Mouse (Mus musculus) liver, embryonic 12.5 days (tissue): ENCODE data around the gene Fat1. TPM values are rescaled to one million over a fixed set of nuclear protein-coding genes. Genes with fewer than 3 reads are reported as not detected.

ENCODE experiments used
- ATAC-seq: fragments of 200-750 bp; cut with Nextera tagmentation; 2 replicates; pipeline ENCODE4 v1.8.0; 2017; ENCODE audit warnings: moderate number of reproducible peaks, mild to moderate bottlenecking, moderate library complexity
- H3K27ac ChIP-seq: fragments of 300-500 bp; sonication (generic); 2 replicates; pipeline ENCODE4 v1.5.1; 2016; ENCODE audit warnings: mild to moderate bottlenecking
- H3K27me3 ChIP-seq: fragments of 300-500 bp; sonication (generic); replicated peaks from 2 replicates; pipeline ENCODE4 v1.6.1; 2016; ENCODE audit warnings: mild to moderate bottlenecking, moderate library complexity
- H3K36me3 ChIP-seq: fragments of 300-500 bp; sonication (generic); 2 replicates; pipeline ENCODE4 v1.6.1; 2016; ENCODE audit warnings: mild to moderate bottlenecking, moderate library complexity
- H3K4me1 ChIP-seq: fragments of 300-500 bp; sonication (generic); 2 replicates; pipeline ENCODE4 v1.6.1; 2016
- H3K4me2 ChIP-seq: fragments of 300-500 bp; sonication (generic); 2 replicates; pipeline ENCODE4 v1.6.1; 2016; ENCODE audit warnings: mild to moderate bottlenecking, moderate library complexity
- H3K4me3 ChIP-seq: fragments of 300-500 bp; sonication (generic); 2 replicates; pipeline ENCODE4 v1.5.1; 2016; ENCODE audit warnings: mild to moderate bottlenecking, moderate library complexity
- H3K9ac ChIP-seq: fragments of 300-500 bp; sonication (generic); 2 replicates; pipeline ENCODE4 v1.6.1; 2016; ENCODE audit warnings: mild to moderate bottlenecking, moderate library complexity
- H3K9me3 ChIP-seq: fragments of 300-500 bp; sonication (generic); replicated peaks from 2 replicates; pipeline ENCODE4 v1.6.1; 2016; ENCODE audit warnings: mild to moderate bottlenecking, moderate library complexity
- WGBS: fragments of 180-500 bp; shearing (Covaris S2); methylation state at CpG from one replicate; pipeline ENCODE4 v1.1.7; 2016; ENCODE audit not compliant: insufficient replicate concordance; 5-methylcytosine and 5-hydroxymethylcytosine counted together
- polyA plus RNA-seq: library from polyadenylated mRNA; unstranded; fragments of >200 nt; fragmentation: Nextera tagmentation; extraction: Ambion mirVana; gene quantifications from 2 replicates; pipeline ENCODE4 v1.2.1, GENCODE M21; 2016

Fat1 gene
- polyA plus RNA-seq, 1 experiment from 2014 or later: 1.8 TPM

- Histone ChIP-seq H3K9me3 (no peaks in the 10 kb centered on the region), H3K9ac (no peak overlapping the region), H3K4me1 (no peaks in the 10 kb centered on the region), H3K27ac (no peak overlapping the region), H3K4me2 (no peak overlapping the region), H3K27me3 (peaks cover 8% of the 10 kb centered on the region; the same call in 1 of the 2 replicates), H3K4me3 (no peak overlapping the region), H3K36me3 (no peaks in the 10 kb centered on the region)
- no peak for ATAC-seq
- WGBS: 72% methylated on average over 8 of the region's 8 CpGs
Measured at GRCm38 (mm10) chr8:44967521-44968039, 32.3 kb downstream of the Fat1 start.

GRCm38 (mm10) chr8:44970093-44970492 is 34.8 kb downstream of the Fat1 start:
- 49% methylated on average over 12 of the region's 12 CpGs for WGBS
- H3K27me3 ChIP-seq: peaks cover 8% of the 10 kb centered on the region; the same call in 1 of the 2 replicates

GRCm38 (mm10) chr8:44971346-44971745 is 36.1 kb downstream of the Fat1 start:
- H3K27ac ChIP-seq: no peak overlapping the region
- no peaks in the 10 kb centered on the region for H3K9me3 ChIP-seq
- WGBS: 37% methylated on average over 6 of the region's 6 CpGs
- H3K4me3 ChIP-seq: no peak overlapping the region
- H3K27me3 ChIP-seq: peaks cover 8% of the 10 kb centered on the region; the same call in 1 of the 2 replicates
- H3K9ac ChIP-seq: no peak overlapping the region
- no peak overlapping the region for H3K4me2 ChIP-seq
- H3K4me1 ChIP-seq: 0 out of 2 replicates have a peak, but pooled peaks cover 6% of the 10 kb centered on the region
- no peaks in the 10 kb centered on the region for H3K36me3 ChIP-seq
- ATAC-seq: no peak

More at GRCm38 (mm10) chr8:44970093-44970492, 34.8 kb downstream of the Fat1 start:
- H3K36me3 ChIP-seq: no peaks in the 10 kb centered on the region
- H3K9ac ChIP-seq: no peak overlapping the region
- no peaks in the 10 kb centered on the region for H3K9me3 ChIP-seq
- no peak for ATAC-seq
- 0 out of 2 replicates have a peak, but pooled peaks cover 6% of the 10 kb centered on the region for H3K4me1 ChIP-seq
- no peak overlapping the region for H3K4me2 ChIP-seq
- H3K4me3 ChIP-seq: no peak overlapping the region
- H3K27ac ChIP-seq: no peak overlapping the region

- H3K4me2 ChIP-seq: no peak overlapping the region
- H3K36me3 ChIP-seq: no peaks in the 10 kb centered on the region
- H3K4me1 ChIP-seq: 0 out of 2 replicates have a peak, but pooled peaks cover 6% of the 10 kb centered on the region
- peaks cover 8% of the 10 kb centered on the region; the same call in 1 of the 2 replicates for H3K27me3 ChIP-seq
- ATAC-seq: no peak
- 42% methylated on average over 5 of the region's 5 CpGs for WGBS
- H3K4me3 ChIP-seq: no peak overlapping the region
- H3K9me3 ChIP-seq: no peaks in the 10 kb centered on the region
- H3K27ac ChIP-seq: no peak overlapping the region
- no peak overlapping the region for H3K9ac ChIP-seq
Measured at GRCm38 (mm10) chr8:44971964-44972363, 36.7 kb downstream of the Fat1 start.

- Histone ChIP-seq H3K9ac (no peak overlapping the region), H3K4me3 (no peak overlapping the region), H3K4me1 (0 out of 2 replicates have a peak, but pooled peaks cover 6% of the 10 kb centered on the region), H3K4me2 (no peak overlapping the region), H3K9me3 (no peaks in the 10 kb centered on the region), H3K27me3 (peaks cover 6% of the 10 kb centered on the region; the same call in 1 of the 2 replicates), H3K27ac (no peak overlapping the region), H3K36me3 (no peaks in the 10 kb centered on the region)
- ATAC-seq: no peak
- 49% methylated on average over 9 of the region's 9 CpGs for WGBS
Measured at GRCm38 (mm10) chr8:44975113-44975512, 39.9 kb downstream of the Fat1 start.

- H3K4me2 ChIP-seq: no peak overlapping the region
- WGBS: 70% methylated on average over 4 of the region's 4 CpGs
- no peak overlapping the region for H3K4me3 ChIP-seq
- no peak for ATAC-seq
- no peaks in the 10 kb centered on the region for H3K9me3 ChIP-seq
- H3K27me3 ChIP-seq: peaks cover 4% of the 10 kb centered on the region; the same call in 1 of the 2 replicates
- no peak overlapping the region for H3K9ac ChIP-seq
- no peaks in the 10 kb centered on the region for H3K36me3 ChIP-seq
- 0 out of 2 replicates have a peak, but pooled peaks cover 6% of the 10 kb centered on the region for H3K4me1 ChIP-seq
- no peak overlapping the region for H3K27ac ChIP-seq
Measured at GRCm38 (mm10) chr8:44975654-44976053, 40.4 kb downstream of the Fat1 start.

GRCm38 (mm10) chr8:44978622-44979021 is 43.4 kb downstream of the Fat1 start:
- Histone ChIP-seq H3K36me3 (no peaks in the 10 kb centered on the region), H3K4me3 (no peak overlapping the region), H3K9me3 (no peaks in the 10 kb centered on the region), H3K27me3 (no peaks in the 10 kb centered on the region), H3K27ac (no peak overlapping the region), H3K4me1 (0 out of 2 replicates have a peak, but pooled peaks cover 6% of the 10 kb centered on the region), H3K9ac (no peak overlapping the region), H3K4me2 (no peak overlapping the region)
- ATAC-seq: no peak
- WGBS: 73% methylated on average over 9 of the region's 9 CpGs

- Histone ChIP-seq H3K9ac (no peak overlapping the region), H3K27ac (no peak overlapping the region), H3K4me1 (0 out of 2 replicates have a peak, but pooled peaks cover 6% of the 10 kb centered on the region), H3K9me3 (no peaks in the 10 kb centered on the region), H3K36me3 (no peaks in the 10 kb centered on the region), H3K4me3 (no peak overlapping the region), H3K4me2 (no peak overlapping the region), H3K27me3 (no peaks in the 10 kb centered on the region)
- 24% methylated on average over 6 of the region's 6 CpGs for WGBS
- no peak for ATAC-seq
Measured at GRCm38 (mm10) chr8:44979245-44979644, 44.0 kb downstream of the Fat1 start.

GRCm38 (mm10) chr8:44980030-44980429 is 44.8 kb downstream of the Fat1 start:
- Histone ChIP-seq H3K9me3 (no peaks in the 10 kb centered on the region), H3K27ac (no peak overlapping the region), H3K36me3 (no peaks in the 10 kb centered on the region), H3K4me3 (no peak overlapping the region), H3K4me2 (no peak overlapping the region), H3K27me3 (no peaks in the 10 kb centered on the region), H3K9ac (no peak overlapping the region), H3K4me1 (0 out of 2 replicates have a peak, but pooled peaks cover under 1% of the 10 kb centered on the region)
- ATAC-seq: no peak
- WGBS: 78% methylated on average over 12 of the region's 12 CpGs

GRCm38 (mm10) chr8:44985326-44986288 is 50.4 kb downstream of the Fat1 start:
- H3K9ac ChIP-seq: no peak overlapping the region
- no peaks in the 10 kb centered on the region for H3K9me3 ChIP-seq
- peak overlapping the region; percentile 8; the same call in 1 of the 2 replicates for H3K4me2 ChIP-seq
- WGBS: 21% methylated on average over 10 of the region's 10 CpGs
- no peak overlapping the region for H3K4me3 ChIP-seq
- ATAC-seq: peak; percentile 46; the same call in 1 of the 2 replicates
- H3K36me3 ChIP-seq: no peaks in the 10 kb centered on the region
- no peaks in the 10 kb centered on the region for H3K4me1 ChIP-seq
- H3K27ac ChIP-seq: no peak overlapping the region
- H3K27me3 ChIP-seq: peaks cover 4% of the 10 kb centered on the region

GRCm38 (mm10) chr8:44991700-44992487 is 56.6 kb downstream of the Fat1 start:
- peaks cover 35% of the 10 kb centered on the region for H3K27me3 ChIP-seq
- 59% methylated on average over 21 of the region's 21 CpGs for WGBS
- 0 out of 2 replicates have a peak, but pooled peaks cover 5% of the 10 kb centered on the region for H3K4me1 ChIP-seq
- H3K36me3 ChIP-seq: no peaks in the 10 kb centered on the region
- H3K9ac ChIP-seq: no peak overlapping the region
- ATAC-seq: no peak
- no peak overlapping the region for H3K27ac ChIP-seq
- no peak overlapping the region for H3K4me3 ChIP-seq
- no peaks in the 10 kb centered on the region for H3K9me3 ChIP-seq
- no peak overlapping the region for H3K4me2 ChIP-seq
